Mouse (Mus musculus) stomach, postnatal 0 days (tissue): ENCODE results near the gene Basp1. TPM values are rescaled to one million over a fixed set of nuclear protein-coding genes. Genes with fewer than 3 reads are reported as not detected.

Experiments used
- ATAC-seq: fragments of 200-750 bp; cut with Nextera tagmentation; 2 replicates; pipeline ENCODE4 v1.8.0; 2017; ENCODE audit not compliant: low FRiP score, low TSS enrichment
- DNase-seq: peaks from one replicate; pipeline ENCODE4 v3.0.0-alpha.2; 2016; ENCODE audit warnings: low spot score
- H3K27ac ChIP-seq: fragments of 300-500 bp; sonication (generic); replicated peaks from 2 replicates; pipeline ENCODE4 v1.5.1; 2014; ENCODE audit warnings: mild to moderate bottlenecking, control low read depth
- H3K27me3 ChIP-seq: fragments of 300-500 bp; sonication (generic); 2 replicates; pipeline ENCODE4 v1.6.1; 2014; ENCODE audit warnings: low read length; ENCODE audit not compliant: control insufficient read depth, insufficient read depth
- H3K36me3 ChIP-seq: fragments of 300-500 bp; sonication (generic); 2 replicates; pipeline ENCODE4 v1.6.1; 2014; ENCODE audit warnings: low read length, mixed read lengths; ENCODE audit not compliant: control insufficient read depth, insufficient read depth
- H3K4me1 ChIP-seq: fragments of 300-500 bp; sonication (generic); replicated peaks from 2 replicates; pipeline ENCODE4 v1.6.1; 2014; ENCODE audit warnings: antibody characterized with exemption; ENCODE audit not compliant: control insufficient read depth, insufficient read depth
- H3K4me2 ChIP-seq: fragments of 300-500 bp; sonication (generic); replicated peaks from 2 replicates; pipeline ENCODE4 v1.6.1; 2014; ENCODE audit warnings: low read depth, mild to moderate bottlenecking, control low read depth, moderate library complexity
- H3K4me3 ChIP-seq: fragments of 300-500 bp; sonication (generic); 2 replicates; pipeline ENCODE4 v1.5.1; 2014; ENCODE audit warnings: low read depth, low read length, control low read depth
- H3K9ac ChIP-seq: fragments of 300-500 bp; sonication (generic); 2 replicates; pipeline ENCODE4 v1.6.1; 2014; ENCODE audit warnings: mild to moderate bottlenecking, low read length, control low read depth, mixed read lengths
- H3K9me3 ChIP-seq: fragments of 300-500 bp; sonication (generic); 2 replicates; pipeline ENCODE4 v1.6.1; 2016; ENCODE audit warnings: low read length; ENCODE audit not compliant: control insufficient read depth
- CTCF ChIP-seq: IDR thresholded peaks from 2 replicates; pipeline ENCODE4 v1.5.1; 2016; ENCODE audit warnings: antibody characterized with exemption, low read depth, mild to moderate bottlenecking, moderate library complexity
- EP300 ChIP-seq: optimal IDR thresholded peaks from 2 replicates; pipeline ENCODE3; 2016; ENCODE audit warnings: antibody characterized with exemption
- WGBS: fragments of 180-500 bp; shearing (Covaris S2); extraction: QIAGEN DNeasy Blood & Tissue Kit; methylation state at CpG from one replicate; pipeline ENCODE4 v1.1.7; 2014; 5-methylcytosine and 5-hydroxymethylcytosine counted together
- polyA plus RNA-seq: library from polyadenylated mRNA; unstranded; fragments of >200 nt; fragmentation: Nextera tagmentation; extraction: Ambion mirVana; gene quantifications from 2 replicates; pipeline ENCODE4 v1.2.1, GENCODE M21; 2015

The Basp1 gene
- polyA plus RNA-seq, 1 experiment from 2014 or later, result 20.7 TPM

GRCm38 (mm10) chr15:25414011-25414746 lies 615 bp upstream of the Basp1 start:
- H3K36me3 ChIP-seq, result no peaks in the 10 kb centered on the region
- DNase-seq, result no peak
- peak overlapping the region; percentile 77 for H3K4me2 ChIP-seq
- no peaks in the 10 kb centered on the region for H3K9me3 ChIP-seq
- peak; percentile 38; the same call in 1 of the 2 replicates for ATAC-seq
- under 1% methylated on average over 34 of the region's 36 CpGs for WGBS
- H3K27ac ChIP-seq, result peak overlapping the region; percentile 69
- H3K4me1 ChIP-seq, result no peaks in the 10 kb centered on the region
- H3K9ac ChIP-seq, result 0 out of 2 replicates have a peak overlapping the region, but pooled peaks have one; percentile 41
- H3K27me3 ChIP-seq, result no peaks in the 10 kb centered on the region
- H3K4me3 ChIP-seq, result peak overlapping the region; percentile 77
- TF ChIP-seq EP300 (no peak), CTCF (no peak)

GRCm38 (mm10) chr15:25412761-25413261 lies 753 bp downstream of the Basp1 start:
- Histone ChIP-seq H3K9me3 (no peaks in the 10 kb centered on the region), H3K9ac (peak overlapping the region; percentile 67), H3K27ac (peak overlapping the region; percentile 49; the same call in 1 of the 2 replicates), H3K4me3 (peak overlapping the region; percentile 77), H3K36me3 (no peaks in the 10 kb centered on the region), H3K4me2 (peak overlapping the region; percentile 77), H3K4me1 (no peaks in the 10 kb centered on the region), H3K27me3 (no peaks in the 10 kb centered on the region)
- DNase-seq, result peak; percentile 31
- under 1% methylated on average over 35 of the region's 35 CpGs for WGBS
- ATAC-seq, result peak; percentile 47
- TF ChIP-seq EP300, result no peak
- no peak for TF ChIP-seq CTCF

- Histone ChIP-seq H3K36me3 (no peaks in the 10 kb centered on the region), H3K27me3 (no peaks in the 10 kb centered on the region), H3K4me3 (peak overlapping the region; percentile 77), H3K27ac (no peak overlapping the region), H3K4me1 (no peaks in the 10 kb centered on the region), H3K4me2 (peak overlapping the region; percentile 77), H3K9me3 (no peaks in the 10 kb centered on the region), H3K9ac (peak overlapping the region; percentile 67)
- under 1% methylated on average over 25 of the region's 25 CpGs for WGBS
- DNase-seq (peak; percentile 61), ATAC-seq (peak; percentile 56)
- TF ChIP-seq CTCF, result no peak
- no peak for TF ChIP-seq EP300
Observed at GRCm38 (mm10) chr15:25412171-25412641, 1.4 kb downstream of the Basp1 start.

GRCm38 (mm10) chr15:25411461-25411860 lies 2.1 kb downstream of the Basp1 start:
- H3K27ac ChIP-seq, result no peak overlapping the region
- no peaks in the 10 kb centered on the region for H3K9me3 ChIP-seq
- H3K36me3 ChIP-seq, result no peaks in the 10 kb centered on the region
- H3K9ac ChIP-seq, result no peak overlapping the region
- no peak for TF ChIP-seq EP300
- TF ChIP-seq CTCF, result no peak
- ATAC-seq (no peak), DNase-seq (no peak)
- peak overlapping the region; percentile 77 for H3K4me2 ChIP-seq
- H3K4me3 ChIP-seq, result peak overlapping the region; percentile 77; the same call in 1 of the 2 replicates
- H3K27me3 ChIP-seq, result no peaks in the 10 kb centered on the region
- H3K4me1 ChIP-seq, result no peaks in the 10 kb centered on the region
- WGBS, result 60% methylated on average over 7 of the region's 7 CpGs

- Histone ChIP-seq H3K9me3 (no peaks in the 10 kb centered on the region), H3K4me3 (no peak overlapping the region), H3K4me2 (no peak overlapping the region), H3K36me3 (no peaks in the 10 kb centered on the region), H3K9ac (no peak overlapping the region), H3K4me1 (no peaks in the 10 kb centered on the region), H3K27ac (no peak overlapping the region), H3K27me3 (no peaks in the 10 kb centered on the region)
- no peak for DNase-seq
- TF ChIP-seq EP300 (no peak), CTCF (no peak)
- WGBS, result 59% methylated on average over 5 of the region's 5 CpGs
- ATAC-seq, result no peak
Observed at GRCm38 (mm10) chr15:25405926-25406325, 7.6 kb downstream of the Basp1 start.

GRCm38 (mm10) chr15:25403879-25404278 lies 9.7 kb downstream of the Basp1 start:
- WGBS, result 83% methylated on average over 7 of the region's 7 CpGs
- Histone ChIP-seq H3K9me3 (no peaks in the 10 kb centered on the region), H3K4me1 (no peaks in the 10 kb centered on the region), H3K27me3 (no peaks in the 10 kb centered on the region), H3K4me2 (no peak overlapping the region), H3K4me3 (no peak overlapping the region), H3K36me3 (no peaks in the 10 kb centered on the region), H3K27ac (no peak overlapping the region), H3K9ac (no peak overlapping the region)
- DNase-seq, result no peak
- TF ChIP-seq EP300 (no peak), CTCF (no peak)
- no peak for ATAC-seq
